Mouse (Mus musculus) limb, embryonic 11.5 days (tissue): ENCODE measurements around the gene Amph. TPM values are rescaled to one million over a fixed set of nuclear protein-coding genes. Genes with fewer than 3 reads are reported as not detected.

Experiments used
- ATAC-seq: fragments of 200-750 bp; cut with Nextera tagmentation; 2 replicates; pipeline ENCODE4 v1.8.0; 2017; ENCODE audit warnings: low read depth; ENCODE audit not compliant: insufficient number of reproducible peaks, low FRiP score, low TSS enrichment
- DNase-seq: peaks from one replicate; pipeline ENCODE4 v3.0.0-alpha.2; 2015; ENCODE audit warnings: low spot score
- H3K27ac ChIP-seq: fragments of 300-500 bp; sonication (generic); replicated peaks from 2 replicates; pipeline ENCODE4 v1.5.1; 2014; ENCODE audit warnings: low read depth, mild to moderate bottlenecking, low read length
- H3K27me3 ChIP-seq: fragments of 300-500 bp; sonication (generic); 2 replicates; pipeline ENCODE4 v1.6.1; 2014; ENCODE audit warnings: mild to moderate bottlenecking, low read length, mixed read lengths; ENCODE audit not compliant: control insufficient read depth, insufficient read depth
- H3K36me3 ChIP-seq: fragments of 300-500 bp; sonication (generic); 2 replicates; pipeline ENCODE4 v1.6.1; 2014; ENCODE audit warnings: mild to moderate bottlenecking, low read length, moderate library complexity, mixed read lengths; ENCODE audit not compliant: control insufficient read depth, insufficient read depth
- H3K4me1 ChIP-seq: fragments of 300-500 bp; sonication (generic); 2 replicates; pipeline ENCODE4 v1.6.1; 2014; ENCODE audit warnings: low read length, mixed read lengths; ENCODE audit not compliant: control insufficient read depth, insufficient read depth
- H3K4me2 ChIP-seq: fragments of 300-500 bp; sonication (generic); 2 replicates; pipeline ENCODE4 v1.6.1; 2014; ENCODE audit warnings: low read depth, mild to moderate bottlenecking, moderate library complexity; ENCODE audit not compliant: severe bottlenecking
- H3K4me3 ChIP-seq: fragments of 300-500 bp; sonication (generic); 2 replicates; pipeline ENCODE4 v1.5.1; 2014; ENCODE audit warnings: low read depth, low read length
- H3K9ac ChIP-seq: fragments of 300-500 bp; sonication (generic); 2 replicates; pipeline ENCODE4 v1.6.1; 2014; ENCODE audit warnings: mild to moderate bottlenecking, low read length
- H3K9me3 ChIP-seq: fragments of 300-500 bp; sonication (generic); 2 replicates; pipeline ENCODE4 v1.6.1; 2016; ENCODE audit warnings: low read length; ENCODE audit not compliant: control insufficient read depth
- WGBS: fragments of 180-500 bp; shearing (Covaris S2); extraction: QIAGEN DNeasy Blood & Tissue Kit; methylation state at CpG from one replicate; pipeline ENCODE4 v1.1.7; 2014; 5-methylcytosine and 5-hydroxymethylcytosine counted together
- polyA plus RNA-seq: library from polyadenylated mRNA; unstranded; fragments of >200 nt; fragmentation: Nextera tagmentation; extraction: Ambion mirVana; gene quantifications from 2 replicates; pipeline ENCODE4 v1.2.1, GENCODE M21; 2014

The Amph gene
- polyA plus RNA-seq, 1 experiment from 2014 or later, result 0.92 TPM

GRCm38 (mm10) chr13:19137212-19137611 lies 189.2 kb downstream of the Amph start:
- 65% methylated on average over 7 of the region's 7 CpGs for WGBS
- Histone ChIP-seq H3K9ac (no peak overlapping the region), H3K9me3 (no peaks in the 10 kb centered on the region), H3K4me1 (no peaks in the 10 kb centered on the region), H3K4me3 (no peak overlapping the region), H3K27me3 (no peaks in the 10 kb centered on the region), H3K4me2 (no peak overlapping the region), H3K36me3 (no peaks in the 10 kb centered on the region), H3K27ac (no peak overlapping the region)
- no peak for DNase-seq
- no peak for ATAC-seq

DNA sequence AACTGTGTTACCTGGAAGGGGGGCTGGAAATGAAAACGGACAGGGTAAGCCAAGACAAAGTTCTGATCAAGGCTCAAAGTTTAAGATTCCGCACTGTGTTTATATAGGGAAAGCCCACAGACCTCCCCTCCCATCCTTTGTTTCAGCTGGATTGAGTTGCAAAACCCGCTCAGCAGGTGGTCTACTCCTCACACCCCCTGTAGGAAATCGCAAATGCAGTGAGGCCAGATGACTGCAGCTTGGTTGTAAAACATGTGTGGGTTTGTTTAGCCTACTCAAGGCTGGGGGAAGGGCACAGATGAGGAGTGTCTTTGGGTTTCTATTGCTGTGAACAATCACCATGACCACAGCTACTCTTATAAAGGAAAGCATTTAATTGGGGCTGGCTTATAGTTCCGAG lies 189.9 kb downstream of the Amph start:
- H3K4me2 ChIP-seq, result no peak overlapping the region
- WGBS, result 36% methylated on average over 5 of the region's 5 CpGs

GRCm38 (mm10) chr13:19138550-19138949 lies 190.5 kb downstream of the Amph start:
- Histone ChIP-seq H3K27ac (no peak overlapping the region), H3K27me3 (no peaks in the 10 kb centered on the region), H3K9ac (no peak overlapping the region), H3K4me2 (no peak overlapping the region), H3K4me3 (no peak overlapping the region), H3K4me1 (no peaks in the 10 kb centered on the region), H3K36me3 (no peaks in the 10 kb centered on the region), H3K9me3 (no peaks in the 10 kb centered on the region)
- DNase-seq, result no peak
- 96% methylated on average over 2 of the region's 2 CpGs for WGBS
- ATAC-seq, result no peak

More for the DNA sequence above, 189.9 kb downstream of the Amph start:
- no peaks in the 10 kb centered on the region for H3K36me3 ChIP-seq
- no peak overlapping the region for H3K27ac ChIP-seq
- no peak overlapping the region for H3K4me3 ChIP-seq
- peak; percentile 60; the same call in 1 of the 2 replicates for ATAC-seq
- DNase-seq, result peak; percentile 46
- H3K4me1 ChIP-seq, result no peaks in the 10 kb centered on the region
- no peaks in the 10 kb centered on the region for H3K9me3 ChIP-seq
- H3K9ac ChIP-seq, result no peak overlapping the region
- no peaks in the 10 kb centered on the region for H3K27me3 ChIP-seq

- ATAC-seq, result no peak
- Histone ChIP-seq H3K9ac (no peak overlapping the region), H3K4me2 (no peak overlapping the region), H3K36me3 (no peaks in the 10 kb centered on the region), H3K4me1 (no peaks in the 10 kb centered on the region), H3K27ac (no peak overlapping the region), H3K4me3 (no peak overlapping the region), H3K9me3 (no peaks in the 10 kb centered on the region), H3K27me3 (no peaks in the 10 kb centered on the region)
- no peak for DNase-seq
- 94% methylated on average over 7 of the region's 7 CpGs for WGBS
Measured at GRCm38 (mm10) chr13:19139104-19139503, 191.1 kb downstream of the Amph start.

- Histone ChIP-seq H3K4me1 (no peaks in the 10 kb centered on the region), H3K36me3 (no peaks in the 10 kb centered on the region), H3K4me3 (no peak overlapping the region), H3K9me3 (no peaks in the 10 kb centered on the region), H3K27me3 (no peaks in the 10 kb centered on the region), H3K9ac (no peak overlapping the region), H3K27ac (no peak overlapping the region), H3K4me2 (no peak overlapping the region)
- no peak for DNase-seq
- 100% methylated on average over 1 of the region's 1 CpGs for whole genome bisulfite sequencing
- ATAC-seq, result no peak
Measured at GRCm38 (mm10) chr13:19139771-19140170, 191.8 kb downstream of the Amph start.

GRCm38 (mm10) chr13:19143766-19144165 lies 195.8 kb downstream of the Amph start:
- no peak for DNase-seq
- H3K9me3 ChIP-seq, result no peaks in the 10 kb centered on the region
- H3K27me3 ChIP-seq, result no peaks in the 10 kb centered on the region
- H3K4me3 ChIP-seq, result no peak overlapping the region
- H3K4me1 ChIP-seq, result no peaks in the 10 kb centered on the region
- no peak overlapping the region for H3K4me2 ChIP-seq
- no peaks in the 10 kb centered on the region for H3K36me3 ChIP-seq
- ATAC-seq, result no peak
- H3K9ac ChIP-seq, result no peak overlapping the region
- no peak overlapping the region for H3K27ac ChIP-seq
- 88% methylated on average over 3 of the region's 3 CpGs for WGBS

GRCm38 (mm10) chr13:19147468-19147867 lies 199.5 kb downstream of the Amph start:
- Histone ChIP-seq H3K36me3 (no peaks in the 10 kb centered on the region), H3K9me3 (no peaks in the 10 kb centered on the region), H3K4me2 (no peak overlapping the region), H3K27ac (no peak overlapping the region), H3K27me3 (no peaks in the 10 kb centered on the region), H3K4me3 (no peak overlapping the region), H3K9ac (no peak overlapping the region), H3K4me1 (no peaks in the 10 kb centered on the region)
- ATAC-seq (no peak), DNase-seq (no peak)
- 94% methylated on average over 3 of the region's 3 CpGs for WGBS

DNA sequence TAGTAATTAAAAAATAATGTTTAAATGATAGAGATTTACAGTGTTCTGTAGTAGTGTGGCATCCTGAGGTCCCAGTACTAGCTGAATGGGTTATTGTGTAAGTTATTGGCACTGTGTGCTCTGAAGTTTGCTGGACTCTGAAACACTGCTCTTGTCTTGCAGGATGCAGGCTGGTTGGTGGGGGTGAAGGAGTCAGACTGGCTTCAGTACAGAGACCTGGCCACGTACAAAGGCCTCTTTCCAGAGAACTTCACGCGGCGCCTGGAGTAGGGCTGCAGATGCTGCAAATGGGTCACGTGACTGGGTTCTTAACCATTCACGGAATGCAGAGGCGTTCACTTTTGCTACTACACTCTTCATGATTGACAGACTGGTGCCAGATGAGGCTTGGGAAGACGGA lies 201.6 kb downstream of the Amph start:
- Histone ChIP-seq H3K4me1 (no peaks in the 10 kb centered on the region), H3K9ac (no peak overlapping the region), H3K36me3 (no peaks in the 10 kb centered on the region), H3K27me3 (no peaks in the 10 kb centered on the region), H3K4me2 (no peak overlapping the region), H3K27ac (no peak overlapping the region), H3K4me3 (no peak overlapping the region), H3K9me3 (no peaks in the 10 kb centered on the region)
- ATAC-seq (no peak), DNase-seq (no peak)
- 82% methylated on average over 8 of the region's 8 CpGs for WGBS
